Mouse (Mus musculus) testis, adult 2 months (tissue): ENCODE data around the gene Taok2. TPM values are rescaled to one million over a fixed set of nuclear protein-coding genes. Genes with fewer than 3 reads are reported as not detected.

Source experiments
- H3K27ac ChIP-seq: fragments of 200-500 bp; 2 replicates; pipeline ENCODE4 v1.5.1; 2012; ENCODE audit warnings: low read depth, low read length; ENCODE audit not compliant: control insufficient read depth, insufficient read depth
- H3K27me3 ChIP-seq: fragments of 200-500 bp; 2 replicates; pipeline ENCODE4 v1.6.1; 2012; ENCODE audit warnings: mild to moderate bottlenecking, low read length, moderate library complexity; ENCODE audit not compliant: control insufficient read depth, insufficient read depth
- H3K36me3 ChIP-seq: fragments of 200-500 bp; 2 replicates; pipeline ENCODE4 v1.6.1; 2012; ENCODE audit warnings: mild to moderate bottlenecking, low read length; ENCODE audit not compliant: control insufficient read depth, insufficient read depth
- H3K4me1 ChIP-seq: fragments of 200-500 bp; 2 replicates; pipeline ENCODE4 v1.6.1; 2012; ENCODE audit warnings: low read length; ENCODE audit not compliant: control insufficient read depth, insufficient read depth
- H3K4me3 ChIP-seq: fragments of 200-500 bp; 2 replicates; pipeline ENCODE4 v1.5.1; 2012; ENCODE audit warnings: low read depth, mild to moderate bottlenecking, low read length, moderate library complexity, mixed read lengths; ENCODE audit not compliant: control insufficient read depth
- CTCF ChIP-seq: fragments of 200-500 bp; IDR thresholded peaks from 2 replicates; pipeline ENCODE4 v1.5.1; 2012; ENCODE audit warnings: low read depth, mild to moderate bottlenecking, inconsistent platforms, low read length, moderate library complexity; ENCODE audit not compliant: control insufficient read depth, insufficient read depth, insufficient replicate concordance
- POLR2A ChIP-seq: fragments of 200-500 bp; IDR thresholded peaks from 2 replicates; pipeline ENCODE4 v1.6.1; 2012; ENCODE audit warnings: low read depth, mild to moderate bottlenecking, inconsistent platforms, low read length, moderate library complexity; ENCODE audit not compliant: control insufficient read depth
- polyA plus RNA-seq: library from polyadenylated mRNA; depleted of rRNA; stranded (reverse); fragments of >200 nt; gene quantifications from 2 replicates; pipeline ENCODE4 v1.2.3, GENCODE M21; 2012; rRNA removed

Gene Taok2
- 43.5 and 49.4 TPM in 2 replicates for polyA plus RNA-seq

- H3K36me3 ChIP-seq = no peaks in the 10 kb centered on the region; the same call in 1 of the 2 replicates
- TF ChIP-seq POLR2A (peak; percentile 33), CTCF (no peak)
- peak within 1 kb of the TSS; percentile 91 for H3K4me3 ChIP-seq
- no peaks in the 10 kb centered on the region for H3K27me3 ChIP-seq
- H3K27ac ChIP-seq = peak within 1 kb of the TSS; percentile 92
- peaks cover 5% of the 10 kb centered on the region; the same call in 1 of the 2 replicates for H3K4me1 ChIP-seq
Measured at GRCm38 (mm10) chr7:126884286-126885164, at the start of gene Taok2. Gene Taok2 (minus strand): TSS chr7:126884703.

GRCm38 (mm10) chr7:126932652-126933051, 48.1 kb upstream of the Taok2 start:
- Histone ChIP-seq H3K27ac (no peak overlapping the region), H3K4me3 (no peak overlapping the region), H3K4me1 (peaks cover 3% of the 10 kb centered on the region), H3K27me3 (no peaks in the 10 kb centered on the region), H3K36me3 (peaks cover 2% of the 10 kb centered on the region; the same call in 1 of the 2 replicates)
- TF ChIP-seq POLR2A (no peak), CTCF (no peak)

- Histone ChIP-seq H3K4me3 (peak overlapping the region; percentile 98), H3K4me1 (peaks cover 3% of the 10 kb centered on the region), H3K36me3 (peaks cover 2% of the 10 kb centered on the region; the same call in 1 of the 2 replicates), H3K27me3 (no peaks in the 10 kb centered on the region), H3K27ac (peak overlapping the region; percentile 89)
- TF ChIP-seq CTCF (no peak), POLR2A (no peak)
Measured at GRCm38 (mm10) chr7:126929046-126929445, 44.5 kb upstream of the Taok2 start.

GRCm38 (mm10) chr7:126928384-126929037, 44.0 kb upstream of the Taok2 start, which contains the start of gene Kctd13:
Gene Kctd13 (plus strand): TSS chr7:126928879.
- Histone ChIP-seq H3K4me3 (peak within 1 kb of the TSS; percentile 98), H3K36me3 (peaks cover 2% of the 10 kb centered on the region; the same call in 1 of the 2 replicates), H3K27ac (peak within 1 kb of the TSS; percentile 97), H3K27me3 (no peaks in the 10 kb centered on the region), H3K4me1 (peaks cover 3% of the 10 kb centered on the region)
- TF ChIP-seq POLR2A = peak; percentile 89
- no peak for TF ChIP-seq CTCF

- H3K27me3 ChIP-seq = no peaks in the 10 kb centered on the region
- TF ChIP-seq CTCF (no peak), POLR2A (no peak)
- no peak overlapping the region for H3K27ac ChIP-seq
- no peaks in the 10 kb centered on the region; the same call in none of the 2 replicates for H3K4me1 ChIP-seq
- peaks cover 2% of the 10 kb centered on the region for H3K36me3 ChIP-seq
- H3K4me3 ChIP-seq = no peak overlapping the region; the same call in 1 of the 2 replicates
Measured at GRCm38 (mm10) chr7:126926299-126926698, 41.8 kb upstream of the Taok2 start.

- no peaks in the 10 kb centered on the region; the same call in 1 of the 2 replicates for H3K36me3 ChIP-seq
- no peak overlapping the region for H3K4me3 ChIP-seq
- peak overlapping the region; percentile 67 for H3K27ac ChIP-seq
- no peaks in the 10 kb centered on the region; the same call in none of the 2 replicates for H3K4me1 ChIP-seq
- no peaks in the 10 kb centered on the region for H3K27me3 ChIP-seq
- TF ChIP-seq POLR2A (no peak), CTCF (no peak)
Measured at GRCm38 (mm10) chr7:126923999-126924398, 39.5 kb upstream of the Taok2 start.

- Histone ChIP-seq H3K27ac (peak within 1 kb of the TSS; percentile 67), H3K36me3 (no peaks in the 10 kb centered on the region; the same call in 1 of the 2 replicates), H3K4me3 (no peak within 1 kb of the TSS), H3K4me1 (no peaks in the 10 kb centered on the region; the same call in none of the 2 replicates), H3K27me3 (no peaks in the 10 kb centered on the region)
- TF ChIP-seq CTCF = no peak
- TF ChIP-seq POLR2A = no peak
Measured at GRCm38 (mm10) chr7:126922624-126923060, 38.1 kb upstream of the Taok2 start, which contains the start of gene Tmem219. Gene Tmem219 (minus strand): TSS chr7:126922917.
